Mouse (Mus musculus) yolk sac, embryonic 10.5 days (tissue): ENCODE measurements around the gene Plcd4.
A peak's percentile ranks its signal among the peaks of the same experiment; 100 is the strongest.
"Not testable (repeated sequence)": the region's sequence is repeated elsewhere in the genome, so short reads cannot be mapped to it uniquely, and the experiment has no call there.

ENCODE experiments used
- DNase-seq: peaks from one replicate; pipeline ENCODE4 v3.0.0-alpha.2; 2017; ENCODE audit warnings: low spot score

Plcd4 gene

GRCm38 (mm10) chr1:74542451-74542961, at the start of gene Plcd4:
TSS of gene Plcd4 (plus strand) at chr1:74542888.
- DNase-seq, result no peak

GRCm38 (mm10) chr1:74501106-74501505, 41.6 kb upstream of the Plcd4 start:
- no peak for DNase-seq

- no peak for DNase-seq
Observed at GRCm38 (mm10) chr1:74505393-74505720, 37.3 kb upstream of the Plcd4 start.

GRCm38 (mm10) chr1:74505721-74506464, 36.8 kb upstream of the Plcd4 start, which contains the start of gene Cnot9:
TSS of gene Cnot9 (plus strand) at chr1:74506058.
- DNase-seq, result peak; percentile 100

- no peak for DNase-seq
Observed at GRCm38 (mm10) chr1:74506471-74506881, 36.2 kb upstream of the Plcd4 start.

- no peak for DNase-seq
Observed at GRCm38 (mm10) chr1:74507780-74508179, 34.9 kb upstream of the Plcd4 start.

- DNase-seq, result peak; percentile 50
Observed at GRCm38 (mm10) chr1:74511306-74511705, 31.4 kb upstream of the Plcd4 start.

GRCm38 (mm10) chr1:74512999-74513398, 29.7 kb upstream of the Plcd4 start:
- not testable (repeated sequence) for DNase-seq

- DNase-seq, result no peak
Observed at GRCm38 (mm10) chr1:74519875-74520274, 22.8 kb upstream of the Plcd4 start.

- DNase-seq, result no peak
Observed at GRCm38 (mm10) chr1:74524746-74525145, 17.9 kb upstream of the Plcd4 start.

GRCm38 (mm10) chr1:74528589-74528988, 14.1 kb upstream of the Plcd4 start:
- DNase-seq, result no peak

GRCm38 (mm10) chr1:74538650-74539049, 4.0 kb upstream of the Plcd4 start:
- DNase-seq, result no peak

GRCm38 (mm10) chr1:74544184-74544583, 1.5 kb downstream of the Plcd4 start, which contains the start of gene Usp37:
TSS of gene Usp37 (minus strand) at chr1:74544284.
- DNase-seq, result no peak

GRCm38 (mm10) chr1:74559061-74559460, 16.4 kb downstream of the Plcd4 start:
- no peak for DNase-seq

GRCm38 (mm10) chr1:74565834-74566233, 23.1 kb downstream of the Plcd4 start:
- DNase-seq, result no peak

- no peak for DNase-seq
Observed at GRCm38 (mm10) chr1:74569739-74570719, 27.3 kb downstream of the Plcd4 start.

- DNase-seq, result no peak
Observed at GRCm38 (mm10) chr1:74582621-74583020, 39.9 kb downstream of the Plcd4 start.

GRCm38 (mm10) chr1:74584616-74585398, 42.1 kb downstream of the Plcd4 start:
- no peak for DNase-seq

- DNase-seq, result no peak
Observed at GRCm38 (mm10) chr1:74587233-74587772, 44.6 kb downstream of the Plcd4 start.

GRCm38 (mm10) chr1:74587773-74588445, 45.2 kb downstream of the Plcd4 start, which contains the start of the genes Zfp142 and Bcs1l:
TSS of gene Zfp142 (minus strand) at chr1:74588246.
TSS of gene Bcs1l (plus strand) at chr1:74588289.
- peak; percentile 99 for DNase-seq

- no peak for DNase-seq
Observed at GRCm38 (mm10) chr1:74594434-74594833, 51.7 kb downstream of the Plcd4 start.
